Mouse (Mus musculus) c-Kit-negative CD71-positive TER-119-positive erythroid progenitor cells, embryonic 14.5 days (primary cell): Measurements from ENCODE around the gene Prepl.

Experiments used
- DNase-seq: peaks from one replicate; pipeline ENCODE4 v3.0.0-alpha.2; 2013; ENCODE audit warnings: low read depth, low spot score

Gene Prepl

DNA sequence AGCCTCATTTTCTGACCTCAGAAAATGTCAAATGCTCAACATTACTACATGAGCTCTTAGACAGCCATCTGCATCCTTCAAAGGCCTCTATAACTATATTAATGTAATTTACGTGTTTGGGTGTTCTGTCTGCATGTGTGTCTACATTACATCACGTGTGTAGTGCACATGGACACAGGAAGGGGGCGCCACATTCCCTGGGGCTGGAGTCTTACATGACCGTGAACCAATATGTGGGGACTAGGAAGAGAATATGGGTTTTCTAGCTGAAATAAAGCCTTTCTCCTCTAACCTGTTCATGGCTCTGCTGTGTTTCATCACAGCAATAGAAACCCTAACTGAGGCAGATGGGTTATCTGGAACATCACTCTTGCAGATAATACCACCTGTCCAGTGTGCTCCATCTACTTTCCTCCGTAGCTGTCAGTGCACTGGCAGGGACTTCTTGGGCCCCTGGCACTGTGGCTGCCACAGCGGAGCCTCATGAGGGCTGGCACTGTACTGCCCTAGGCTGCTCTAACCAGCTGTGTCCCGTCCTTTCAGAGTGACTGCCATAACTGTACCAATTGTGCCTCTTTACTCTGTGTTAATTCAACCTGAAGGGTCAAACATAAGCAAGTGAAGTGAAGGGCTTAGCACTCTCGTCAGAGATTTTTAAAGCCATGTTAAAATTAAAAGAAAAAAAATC, 18.8 kb downstream of the Prepl start:
- DNase-seq = no peak

GRCm38 (mm10) chr17:85070658-85071057, 19.4 kb downstream of the Prepl start:
- DNase-seq = no peak

DNA sequence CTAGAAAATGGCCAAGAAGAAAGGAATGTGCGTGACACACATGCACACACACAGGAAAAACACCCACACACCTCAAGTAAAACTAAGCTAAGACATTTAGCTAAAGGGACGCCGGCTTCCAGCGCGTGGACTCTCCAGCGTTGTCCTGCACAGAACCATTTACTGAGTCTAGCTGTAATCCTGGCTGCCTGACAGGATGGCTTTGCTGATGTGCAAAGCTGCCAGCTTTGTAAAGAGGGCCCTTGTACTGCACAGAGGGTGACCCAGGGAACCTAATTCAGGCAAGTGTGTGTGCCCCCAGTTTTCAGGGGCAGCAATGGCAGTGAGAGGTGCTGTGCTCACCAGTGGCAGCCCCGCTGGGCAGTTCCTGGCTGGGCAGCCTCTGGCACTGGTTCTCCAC, 22.7 kb downstream of the Prepl start:
- no peak for DNase-seq

DNA sequence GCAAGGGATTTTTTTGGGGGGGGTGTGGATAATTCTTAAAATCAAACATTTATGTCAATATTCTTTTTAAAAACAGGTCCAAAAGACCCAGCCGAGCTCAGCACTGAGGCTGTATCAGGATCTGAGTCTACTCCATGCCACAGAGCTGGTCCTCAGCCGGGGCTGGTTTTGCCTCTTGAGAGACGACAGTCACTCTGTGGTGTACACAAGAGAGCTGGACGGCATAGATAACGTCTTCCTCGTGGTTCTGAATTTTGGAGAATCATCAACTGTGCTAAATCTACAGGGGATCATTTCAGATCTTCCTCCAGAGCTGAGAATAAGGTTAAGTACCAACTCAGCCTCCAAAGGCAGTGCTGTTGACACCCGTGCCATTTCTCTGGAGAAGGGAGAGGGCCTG, 26.5 kb downstream of the Prepl start:
- DNase-seq = no peak

- DNase-seq = no peak
Observed at GRCm38 (mm10) chr17:85059136-85059535, 30.9 kb downstream of the Prepl start.

DNA sequence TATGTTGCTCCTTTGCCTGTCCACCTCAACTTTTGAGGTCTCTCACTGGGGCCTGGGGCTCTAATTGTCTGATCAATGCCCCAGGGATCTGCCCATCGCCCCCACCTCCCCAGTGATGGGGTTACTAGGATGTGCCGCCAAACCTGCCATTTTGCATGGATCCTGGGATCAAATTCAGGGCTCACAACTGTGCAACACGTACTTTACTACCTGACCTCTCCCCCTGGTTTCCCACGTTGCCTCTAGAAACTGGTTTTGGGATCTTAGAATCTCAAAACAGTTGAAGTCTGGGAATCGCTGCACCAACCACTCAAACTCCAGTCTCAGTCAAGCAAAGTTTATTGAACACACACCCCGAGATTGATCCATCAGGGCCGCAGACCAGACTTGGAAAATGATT, 31.8 kb downstream of the Prepl start:
- no peak for DNase-seq

- no peak for DNase-seq
Observed at GRCm38 (mm10) chr17:85048379-85048778, 41.7 kb downstream of the Prepl start.

DNA sequence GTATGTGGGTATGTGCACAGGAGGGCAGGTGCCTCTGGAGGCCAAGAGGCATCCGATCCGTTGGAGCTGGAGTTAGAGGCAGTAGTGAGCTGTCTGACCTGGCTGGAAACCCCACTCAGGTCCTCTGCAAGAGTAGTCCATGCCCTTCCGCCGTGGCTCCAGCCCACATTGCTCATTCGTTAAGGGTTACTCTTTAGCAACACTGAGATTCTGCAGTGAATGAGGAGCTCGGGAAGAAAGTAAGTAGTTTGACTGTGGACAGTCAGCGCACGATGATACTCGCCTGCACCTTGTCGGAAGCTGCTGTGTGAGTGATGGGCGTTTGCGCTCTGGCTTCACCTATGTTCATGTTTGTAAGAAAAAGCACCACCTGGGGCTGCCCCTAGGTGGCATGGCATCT, 44.9 kb downstream of the Prepl start:
- DNase-seq = no peak

GRCm38 (mm10) chr17:85044466-85044865, 45.6 kb downstream of the Prepl start:
- no peak for DNase-seq

DNA sequence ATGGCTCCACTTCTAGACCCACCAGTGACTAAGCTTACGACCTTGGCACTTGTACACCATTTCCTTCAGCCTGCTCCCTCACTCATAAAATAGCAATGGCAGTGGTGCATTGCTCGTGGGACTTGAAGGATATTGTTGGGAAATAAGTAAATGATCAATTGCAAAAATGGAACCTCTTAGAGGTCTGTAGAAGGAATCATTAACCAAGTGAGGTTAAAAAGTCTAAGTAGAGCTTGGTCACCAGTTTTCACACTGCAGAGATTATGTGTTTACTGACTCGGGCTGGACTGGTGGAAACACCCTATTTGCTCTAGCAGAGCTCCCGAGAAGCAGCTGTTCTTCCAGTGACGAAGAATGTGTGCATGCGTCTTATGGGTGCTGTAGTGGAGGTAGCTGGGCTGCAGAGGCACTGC, 46.6 kb downstream of the Prepl start:
- no peak for DNase-seq

- DNase-seq = no peak
Observed at GRCm38 (mm10) chr17:85042419-85042818, 47.6 kb downstream of the Prepl start.

GRCm38 (mm10) chr17:85040913-85041312, 49.1 kb downstream of the Prepl start:
- DNase-seq = no peak

GRCm38 (mm10) chr17:85038761-85039160, 51.3 kb downstream of the Prepl start:
- no peak for DNase-seq

DNA sequence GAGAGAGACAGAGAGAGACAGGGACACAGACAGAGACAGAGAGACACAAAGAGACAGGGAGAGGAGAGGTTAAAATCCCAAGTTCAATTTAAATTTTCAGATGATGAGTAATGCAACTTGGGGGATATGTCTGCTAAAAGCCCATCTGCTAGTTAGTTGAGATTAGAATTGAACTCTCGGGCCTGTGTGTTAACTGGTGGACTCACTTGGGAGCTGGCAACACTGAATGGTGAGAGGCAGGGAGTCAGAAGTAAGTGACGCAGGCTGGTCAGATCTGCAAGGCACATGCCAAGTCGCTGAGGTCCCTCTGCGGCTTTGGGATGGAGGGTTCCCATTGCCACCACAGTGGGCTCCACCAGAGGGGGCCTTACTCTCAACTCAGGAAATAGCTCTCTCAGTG, 51.7 kb downstream of the Prepl start:
- no peak for DNase-seq

GRCm38 (mm10) chr17:85037855-85038254, 52.2 kb downstream of the Prepl start:
- DNase-seq = no peak

DNA sequence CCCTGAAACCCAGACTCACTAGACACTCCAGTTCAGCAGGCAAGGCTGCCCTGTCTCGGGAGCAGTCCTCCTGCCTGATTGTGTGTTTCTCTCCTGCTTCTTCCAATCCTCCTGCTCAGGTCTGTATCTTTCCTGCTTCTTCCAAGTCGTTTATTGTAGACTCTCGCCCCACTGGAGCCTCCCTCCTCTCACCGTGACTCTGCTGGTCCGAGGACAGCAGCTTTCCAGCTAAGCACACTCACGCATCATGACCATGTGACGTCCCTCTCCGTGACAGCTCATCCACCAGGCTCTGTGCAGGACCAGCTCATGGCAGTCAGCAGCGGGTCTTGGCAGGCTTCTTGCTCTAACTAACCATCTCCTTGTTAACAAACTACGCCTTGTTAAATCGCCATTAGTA, 56.0 kb downstream of the Prepl start:
- DNase-seq = no peak

DNA sequence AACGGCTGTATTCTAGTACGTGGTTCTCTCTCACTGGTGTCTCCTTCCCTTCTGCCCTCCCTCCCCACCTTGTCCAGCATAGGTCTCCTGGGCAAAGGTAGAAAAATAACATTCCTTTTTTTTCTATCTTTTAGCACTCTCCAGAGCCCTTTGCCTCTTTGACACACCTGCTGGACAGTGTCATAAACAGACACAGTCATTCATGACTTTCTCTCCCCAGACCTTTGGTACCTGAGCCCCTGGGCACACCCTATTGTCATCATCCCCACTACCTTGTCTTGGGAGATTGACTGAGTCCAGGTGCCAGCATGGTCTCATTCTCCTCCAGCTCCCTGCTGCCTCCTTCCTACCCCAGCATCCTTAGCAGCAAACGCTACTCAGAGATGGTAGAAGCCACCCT, 57.0 kb downstream of the Prepl start:
- DNase-seq = no peak

GRCm38 (mm10) chr17:85030651-85031050, 59.4 kb downstream of the Prepl start:
- DNase-seq = no peak

DNA sequence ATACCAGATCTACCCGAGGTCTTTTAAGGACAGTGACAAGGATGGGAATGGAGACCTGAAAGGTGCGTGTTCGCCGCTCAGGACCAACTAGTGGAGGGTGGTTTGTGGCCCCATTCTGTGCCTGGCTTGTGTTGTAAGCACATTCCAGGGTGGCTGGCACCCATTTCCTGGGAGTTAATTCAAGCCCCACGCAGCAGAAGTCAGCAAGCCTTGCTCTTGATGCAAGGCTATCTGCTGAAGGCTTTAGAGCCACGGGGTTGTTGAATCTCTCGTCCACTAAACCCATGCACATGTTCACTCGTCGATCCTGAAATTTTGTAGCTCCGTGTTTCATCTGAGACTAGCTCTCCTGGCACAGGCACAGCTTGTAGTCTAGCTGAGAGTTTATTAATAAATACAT, 61.2 kb downstream of the Prepl start:
- DNase-seq = no peak

- DNase-seq = no peak
Observed at GRCm38 (mm10) chr17:85028093-85028739, 61.8 kb downstream of the Prepl start, which contains the start of gene Slc3a1. Slc3a1 (plus strand) TSS chr17:85028376.

GRCm38 (mm10) chr17:85027247-85027646, 62.8 kb downstream of the Prepl start:
- DNase-seq = no peak

DNA sequence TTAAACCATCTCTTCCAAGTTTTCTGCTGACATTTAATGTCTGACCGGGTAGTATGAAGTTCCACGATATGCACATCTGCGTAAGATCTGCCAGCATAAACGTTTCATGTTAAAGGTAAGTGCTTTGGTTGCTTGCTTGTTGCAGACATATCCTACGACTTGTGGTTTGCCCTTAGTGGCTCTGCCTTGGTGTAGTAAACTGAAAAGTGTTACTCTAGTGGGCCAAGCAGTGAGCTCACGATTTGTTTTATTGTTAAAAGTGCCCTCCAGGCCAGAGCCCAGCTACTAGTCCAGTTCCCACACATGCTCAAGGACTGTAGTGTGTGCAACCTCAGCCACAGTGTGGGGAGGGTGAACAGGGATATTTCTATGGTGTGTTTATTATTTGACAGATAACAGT, 63.6 kb downstream of the Prepl start:
- DNase-seq = no peak

DNA sequence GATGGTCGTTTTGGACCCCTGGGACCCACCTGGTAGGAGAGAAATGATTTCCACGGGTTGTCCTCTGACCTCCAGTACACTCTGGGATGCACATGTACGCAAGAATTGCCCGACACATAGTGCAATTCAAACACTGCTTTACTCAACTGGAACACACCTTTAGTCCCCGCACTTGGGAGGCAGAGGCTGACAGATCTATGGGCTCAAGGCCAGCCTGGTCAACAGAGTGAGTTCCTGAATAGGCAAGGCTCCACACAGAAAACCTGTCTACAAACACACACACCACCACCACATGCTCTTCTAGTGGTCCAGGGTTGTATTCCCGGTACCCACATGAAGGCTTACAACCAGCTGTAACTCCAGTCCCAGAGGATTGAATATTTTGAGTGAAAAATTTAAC, 64.9 kb downstream of the Prepl start:
- no peak for DNase-seq

- DNase-seq = no peak
Observed at GRCm38 (mm10) chr17:85024237-85024636, 65.8 kb downstream of the Prepl start.
